Mouse (Mus musculus) liver, embryonic 14.5 days (tissue): Measurements from ENCODE around the gene Kdm4a.

Experiments used
- CTCF ChIP-seq: IDR thresholded peaks from 2 replicates; pipeline ENCODE4 v1.5.1; 2016; ENCODE audit warnings: antibody characterized with exemption, low read depth, control low read depth
- EP300 ChIP-seq: IDR thresholded peaks from 2 replicates; pipeline ENCODE4 v1.6.1; 2016; ENCODE audit warnings: antibody characterized with exemption, low read depth

GRCm38 (mm10) chr4:118117565-118117964 is 62.3 kb downstream of the Kdm4a start:
- TF ChIP-seq CTCF (no peak), EP300 (no peak)
